Mouse (Mus musculus) cortical plate, adult 2 months (tissue): Measurements from ENCODE around the gene Gm6377. TPM values are rescaled to one million over a fixed set of nuclear protein-coding genes. Genes with fewer than 3 reads are reported as not detected.

Source experiments
- H3K27ac ChIP-seq: fragments of 200-500 bp; 2 replicates; pipeline ENCODE4 v1.5.1; 2012; ENCODE audit warnings: low read length, control low read depth, inconsistent platforms; ENCODE audit not compliant: insufficient read depth
- H3K4me1 ChIP-seq: fragments of 200-500 bp; 2 replicates; pipeline ENCODE4 v1.6.1; 2011; ENCODE audit warnings: low read length; ENCODE audit not compliant: control insufficient read depth, insufficient read depth
- H3K4me3 ChIP-seq: fragments of 200-500 bp; 2 replicates; pipeline ENCODE4 v1.5.1; 2011; ENCODE audit warnings: mild to moderate bottlenecking, low read length, control low read depth; ENCODE audit not compliant: insufficient read depth
- CTCF ChIP-seq: fragments of 200-500 bp; IDR thresholded peaks from 2 replicates; pipeline ENCODE4 v1.5.1; 2011; ENCODE audit warnings: mild to moderate bottlenecking, control low read depth, low read length; ENCODE audit not compliant: insufficient read depth; ENCODE audit errors: extremely low read depth
- POLR2A ChIP-seq: fragments of 200-500 bp; IDR thresholded peaks from 2 replicates; pipeline ENCODE4 v1.6.1; 2011; ENCODE audit warnings: mild to moderate bottlenecking, low read length, control low read depth; ENCODE audit not compliant: insufficient read depth; ENCODE audit errors: extremely low read depth
- polyA plus RNA-seq: library from polyadenylated mRNA; depleted of rRNA; stranded (reverse); fragments of >200 nt; gene quantifications from 2 replicates; pipeline ENCODE4 v1.2.3, GENCODE M21; 2012; rRNA removed

Gene Gm6377
- polyA plus RNA-seq, 1 experiment, result not detected

GRCm38 (mm10) chrX:109191436-109191835 lies 5.1 kb upstream of the Gm6377 start:
- TF ChIP-seq CTCF, result no peak
- peak overlapping the region; percentile 35; the same call in 1 of the 2 replicates for H3K27ac ChIP-seq
- no peaks in the 10 kb centered on the region for H3K4me1 ChIP-seq
- H3K4me3 ChIP-seq, result no peak overlapping the region

DNA sequence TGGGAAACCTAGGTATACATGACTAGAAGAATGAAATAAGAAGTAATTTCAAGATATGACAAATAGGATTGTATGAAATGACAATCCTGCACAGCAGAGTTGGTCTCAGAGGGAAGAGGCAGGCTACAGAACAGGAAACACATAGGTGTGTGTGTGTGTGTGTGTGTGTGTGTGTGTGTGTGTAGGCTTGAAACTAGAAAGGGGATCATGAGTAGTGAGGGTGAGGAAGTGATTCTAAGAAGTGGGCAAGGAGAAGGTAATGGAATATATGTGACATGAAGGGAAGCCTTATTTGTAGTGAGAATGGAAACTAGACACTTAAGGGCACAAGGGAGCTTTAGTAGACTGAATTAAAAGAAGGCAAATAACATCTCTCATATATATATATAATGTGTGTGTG lies 11.3 kb downstream of the Gm6377 start:
- Histone ChIP-seq H3K4me3 (no peak overlapping the region), H3K27ac (no peak overlapping the region), H3K4me1 (no peaks in the 10 kb centered on the region)
- TF ChIP-seq POLR2A (no peak), CTCF (no peak)

DNA sequence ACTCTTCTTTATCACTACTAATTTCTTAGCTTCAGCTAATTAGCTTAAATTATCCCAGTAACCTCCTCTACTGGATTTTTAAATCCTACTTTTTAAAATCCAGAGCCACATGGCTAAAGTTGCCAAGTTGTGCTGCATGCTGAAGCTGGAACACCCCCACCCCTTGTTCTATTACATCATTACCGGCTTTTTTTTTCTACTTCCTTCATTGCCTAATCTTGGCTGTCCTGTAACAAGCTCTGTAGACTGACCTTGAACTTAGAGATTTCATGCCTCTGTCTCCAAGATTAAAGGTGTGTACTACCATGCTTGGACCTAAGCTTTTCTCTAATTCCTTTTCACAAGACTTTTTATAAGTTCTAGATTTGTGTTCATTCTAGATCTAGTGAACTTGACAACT lies 32.2 kb downstream of the Gm6377 start:
- TF ChIP-seq POLR2A (no peak), CTCF (no peak)
- H3K4me3 ChIP-seq, result no peak overlapping the region
- H3K4me1 ChIP-seq, result no peaks in the 10 kb centered on the region
- no peak overlapping the region for H3K27ac ChIP-seq

GRCm38 (mm10) chrX:109235383-109236036 lies 39.0 kb downstream of the Gm6377 start:
- no peak for TF ChIP-seq CTCF
- no peak for TF ChIP-seq POLR2A
- H3K4me3 ChIP-seq, result no peak overlapping the region
- H3K4me1 ChIP-seq, result no peaks in the 10 kb centered on the region
- no peak overlapping the region for H3K27ac ChIP-seq

DNA sequence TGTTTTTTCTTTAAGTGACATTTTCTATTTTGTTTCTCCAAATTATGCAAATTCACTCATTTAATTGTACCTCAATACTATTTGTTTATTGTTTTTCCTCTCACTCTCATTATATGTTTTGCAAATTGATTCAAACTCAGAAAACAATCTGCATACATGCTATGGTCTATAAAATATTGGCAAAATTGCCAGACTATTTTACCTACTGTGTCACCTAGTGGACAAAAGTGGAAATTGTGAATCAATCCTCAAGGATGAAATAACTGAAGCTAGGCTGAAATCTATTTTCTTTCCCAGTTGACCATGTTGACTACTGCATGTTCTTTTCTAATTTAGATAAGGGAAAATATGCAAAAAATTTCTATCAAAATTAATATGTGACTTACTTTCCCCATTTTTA lies 41.6 kb downstream of the Gm6377 start:
- Histone ChIP-seq H3K4me3 (no peak overlapping the region), H3K4me1 (no peaks in the 10 kb centered on the region)

More for the DNA sequence above, 41.6 kb downstream of the Gm6377 start:
- no peak overlapping the region for H3K27ac ChIP-seq
- TF ChIP-seq POLR2A, result no peak
- no peak for TF ChIP-seq CTCF

Other genes with a start within 250 kb of the Gm6377 start
- 5.3 and 7.6 TPM in 2 replicates for gene Hmgn5, start 183.4 kb upstream of the Gm6377 start, polyA plus RNA-seq
- gene Sh3bgrl, start 101.4 kb upstream of the Gm6377 start, polyA plus RNA-seq, result 45.0 and 48.2 TPM in 2 replicates